Mouse (Mus musculus) lung, postnatal 0 days (tissue): ENCODE data around the gene Acbd3.

Experiments
- CTCF ChIP-seq: IDR thresholded peaks from 2 replicates; pipeline ENCODE4 v1.5.1; 2016; ENCODE audit warnings: antibody characterized with exemption, mild to moderate bottlenecking
- EP300 ChIP-seq: IDR thresholded peaks from 2 replicates; pipeline ENCODE4 v1.6.1; 2016; ENCODE audit warnings: antibody characterized with exemption, mild to moderate bottlenecking, control low read depth

- TF ChIP-seq CTCF (no peak), EP300 (no peak)
These were observed 52.5 kb downstream of the Acbd3 start for GRCm38 (mm10) chr1:180778403-180778754.
